23 mouse cellular contexts compared by ENCODE assay signal in the genomic region with DNA sequence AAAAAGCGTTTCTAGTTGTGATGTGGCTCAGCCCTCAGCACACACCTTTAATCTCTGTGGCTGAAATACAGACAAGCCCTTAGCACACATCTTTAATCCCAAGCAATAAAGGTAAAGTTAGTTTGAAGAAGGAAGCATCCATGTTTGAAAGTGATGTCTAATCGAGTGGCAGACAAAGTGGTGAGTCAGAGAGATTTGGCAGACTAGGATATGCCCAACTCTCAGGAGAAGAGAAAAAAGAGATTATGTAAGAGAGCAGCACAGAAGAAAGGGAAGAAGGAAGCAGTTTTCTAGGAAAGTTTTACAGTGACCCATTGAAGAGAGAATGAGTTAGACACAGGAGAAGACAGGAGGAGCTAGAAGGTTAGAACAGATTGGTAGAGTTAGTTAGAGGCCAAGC.
"Had no signal": no experiment of that assay in that cellular context is flagged by ENCODE, and none has a peak within 500 bp of the region (broad histone marks: within the 10 kb centered on the region; RNA-seq: fewer than 3 reads in every experiment).

No protein-coding gene starts in this region.

- H3K4me3 ChIP-seq: heart, embryonic 10.5 days; heart, embryonic 12.5 days; hindbrain, embryonic 10.5 days; hindbrain, embryonic 12.5 days; intestine, embryonic 15.5 days; kidney, embryonic 15.5 days; limb, embryonic 13.5 days; limb, embryonic 15.5 days; liver, embryonic 12.5 days had no signal

- DNase-seq: gastrocnemius, postnatal 14 days; heart, adult 18-20 months; heart, postnatal 10 days; heart, postnatal 4 days; kidney, adult 18-20 months; kidney, adult 9 months; kidney, postnatal 14 days; kidney, postnatal 36 days; layer of hippocampus, adult 9-11 months; layer of hippocampus, postnatal 36 days; left cerebral cortex, postnatal 4 days had no signal

- H3K4me1 ChIP-seq: heart, embryonic 10.5 days; heart, embryonic 12.5 days; hindbrain, embryonic 12.5 days; kidney, embryonic 15.5 days; limb, embryonic 13.5 days; limb, embryonic 15.5 days had no signal

- H3K27ac ChIP-seq: heart, embryonic 10.5 days; hindbrain, embryonic 10.5 days; hindbrain, embryonic 12.5 days; hindbrain, embryonic 14.5 days; intestine, embryonic 15.5 days; kidney, embryonic 15.5 days; kidney, postnatal 0 days; limb, embryonic 13.5 days; limb, embryonic 15.5 days; liver, embryonic 12.5 days; liver, embryonic 14.5 days had no signal

- H3K9ac ChIP-seq: heart, embryonic 12.5 days; hindbrain, embryonic 12.5 days; hindbrain, embryonic 14.5 days; intestine, embryonic 15.5 days; kidney, embryonic 15.5 days; limb, embryonic 13.5 days; limb, embryonic 15.5 days; liver, embryonic 12.5 days; liver, embryonic 14.5 days had no signal

- H3K27me3 ChIP-seq: heart, embryonic 12.5 days; hindbrain, embryonic 12.5 days; intestine, embryonic 15.5 days; kidney, embryonic 15.5 days; limb, embryonic 13.5 days; limb, embryonic 15.5 days; liver, embryonic 12.5 days had no signal

- H3K9me3 ChIP-seq: heart, embryonic 10.5 days; heart, embryonic 12.5 days; hindbrain, embryonic 10.5 days; hindbrain, embryonic 12.5 days; intestine, embryonic 15.5 days; kidney, embryonic 15.5 days; limb, embryonic 13.5 days; limb, embryonic 15.5 days; liver, embryonic 12.5 days had no signal
